9 mouse cellular contexts compared by ENCODE assay signal in the genomic region with DNA sequence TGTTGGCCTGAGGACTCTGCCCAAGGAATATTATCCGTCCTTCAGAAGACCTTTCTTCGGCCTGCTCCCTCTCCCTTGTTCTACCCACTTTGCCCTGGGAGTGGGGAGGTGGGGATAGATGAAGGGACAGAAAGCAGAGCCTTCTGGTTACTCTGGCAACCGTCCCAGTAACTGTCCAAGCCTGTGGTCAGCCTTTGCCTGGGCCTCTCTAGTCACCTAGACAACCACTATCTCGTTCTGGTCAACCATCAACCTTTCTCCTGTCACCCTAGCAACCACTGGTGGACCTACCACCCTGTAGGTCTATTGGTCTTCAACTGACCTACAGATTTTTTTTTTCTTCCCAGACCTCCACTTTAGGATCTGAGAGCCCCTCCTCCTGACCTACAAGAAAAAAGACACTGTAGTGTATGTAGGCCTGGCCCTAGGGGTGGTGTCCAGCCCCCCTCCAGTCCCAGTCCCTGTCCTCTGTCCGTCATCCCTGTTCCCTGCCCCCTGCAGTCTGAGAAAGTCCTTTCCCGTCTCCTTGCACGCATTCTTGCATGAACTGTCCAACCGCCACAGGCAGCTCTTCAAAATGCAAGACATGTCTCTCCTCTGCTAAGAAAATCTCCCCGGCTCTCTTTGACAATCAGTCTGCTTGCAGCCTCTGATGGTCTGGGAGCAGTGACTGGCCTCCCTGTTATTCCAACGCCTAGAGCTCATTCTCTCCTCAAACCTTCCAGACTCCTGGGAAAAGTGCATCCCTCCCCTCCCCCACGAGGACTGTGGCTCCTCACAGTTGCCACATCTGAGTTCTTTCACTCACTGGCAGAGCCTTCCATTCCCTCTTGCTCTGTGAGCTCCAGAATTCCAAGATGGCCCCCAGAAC. TPM values are rescaled to one million over a fixed set of nuclear protein-coding genes. Genes with fewer than 3 reads are reported as not detected.
DNase-seq lines count a peak whose midpoint lies in the region; ATAC-seq and TF ChIP-seq lines count a peak whose summit lies in the region.
"Had no signal": no experiment of that assay in that cellular context is flagged by ENCODE, and none has a peak within 500 bp of the region (broad histone marks: within the 10 kb centered on the region; RNA-seq: fewer than 3 reads in every experiment).

No protein-coding gene starts in this region.

- H3K9me3 ChIP-seq in forebrain, embryonic 15.5 days: no peaks in the 10 kb centered on the region
- H3K9me3 ChIP-seq in midbrain, embryonic 16.5 days (replicated peaks; ENCODE audit: control insufficient read depth, low read length, poor library complexity, severe bottlenecking): no peaks in the 10 kb centered on the region

- H3K27me3 ChIP-seq in kidney, adult 2 months (replicated peaks; ENCODE audit: control insufficient read depth, insufficient read depth, low read length): no peaks in the 10 kb centered on the region
- H3K27me3 ChIP-seq in forebrain, embryonic 15.5 days: no peaks in the 10 kb centered on the region
- H3K27me3 ChIP-seq in midbrain, embryonic 16.5 days (ENCODE audit: control insufficient read depth, insufficient read depth, low read depth, low read length): no peaks in the 10 kb centered on the region
- H3K27me3 ChIP-seq: Patski had no signal

- H3K36me3 ChIP-seq in kidney, adult 2 months (ENCODE audit: control insufficient read depth, insufficient read depth, low read length): no peaks in the 10 kb centered on the region
- no peaks in the 10 kb centered on the region for H3K36me3 ChIP-seq in forebrain, embryonic 15.5 days
- H3K36me3 ChIP-seq in midbrain, embryonic 16.5 days (ENCODE audit: control insufficient read depth, insufficient read depth, low read length): no peaks in the 10 kb centered on the region

- WGBS in kidney, adult 2 months: 55% methylated on average over 11 of the region's 11 CpGs
- 30% methylated on average over 11 of the region's 11 CpGs for WGBS in forebrain, embryonic 15.5 days
- 15% methylated on average over 11 of the region's 11 CpGs for WGBS in midbrain, embryonic 16.5 days

- no peak for TF ChIP-seq CTCF in kidney, adult 2 months (conservative IDR thresholded peaks at IDR 0.05; ENCODE audit: insufficient read depth, insufficient read length, low read depth, low read length)

- no peak overlapping the region for H3K9ac ChIP-seq in forebrain, embryonic 15.5 days (replicated peaks)
- no peak overlapping the region for H3K9ac ChIP-seq in midbrain, embryonic 16.5 days (ENCODE audit: low read depth, low read length)

- DNase-seq in kidney, adult 2 months: peak; percentile 19
- DNase-seq in kidney, postnatal 25 days: no peak
- no peak for DNase-seq in thymus, postnatal 0 days (ENCODE audit: low spot score)
- no peak for DNase-seq in left cerebral cortex, adult 8-10 months (ENCODE audit: low spot score in 2 of 2)
- DNase-seq: kidney, adult 18-20 months had no signal

- H3K4me3 ChIP-seq in kidney, adult 2 months (ENCODE audit: insufficient read depth, low read depth, low read length): no peak overlapping the region
- no peak overlapping the region for H3K4me3 ChIP-seq in brown adipose tissue, adult 24 weeks (ENCODE audit: insufficient read depth, low read depth, low read length)
- H3K4me3 ChIP-seq in forebrain, embryonic 15.5 days: no peak overlapping the region
- H3K4me3 ChIP-seq in midbrain, embryonic 16.5 days (ENCODE audit: low read depth, low read length): no peak overlapping the region

- peaks cover 3% of the 10 kb centered on the region; the same call in 1 of the 2 replicates for H3K4me1 ChIP-seq in kidney, adult 2 months (ENCODE audit: control insufficient read depth, insufficient read depth, low read length)
- H3K4me1 ChIP-seq in brown adipose tissue, adult 24 weeks (ENCODE audit: control insufficient read depth, insufficient read depth, insufficient read length, low read length): no peaks in the 10 kb centered on the region
- peaks cover 18% of the 10 kb centered on the region for H3K4me1 ChIP-seq in forebrain, embryonic 15.5 days
- peaks cover 6% of the 10 kb centered on the region; the same call in 1 of the 2 replicates for H3K4me1 ChIP-seq in midbrain, embryonic 16.5 days (ENCODE audit: control insufficient read depth, insufficient read depth, low read length)

- H3K27ac ChIP-seq in kidney, adult 2 months (ENCODE audit: insufficient read depth, low read depth, low read length): no peak overlapping the region
- peak overlapping the region; percentile 21 for H3K27ac ChIP-seq in brown adipose tissue, adult 24 weeks (replicated peaks; ENCODE audit: low read depth, low read length)
- H3K27ac ChIP-seq in forebrain, embryonic 15.5 days (replicated peaks): peak overlapping the region; percentile 51
- H3K27ac ChIP-seq in midbrain, embryonic 16.5 days (ENCODE audit: low read length): peak overlapping the region; percentile 73

- no peak overlapping the region for H3K4me2 ChIP-seq in forebrain, embryonic 15.5 days (replicated peaks)
- no peak overlapping the region for H3K4me2 ChIP-seq in midbrain, embryonic 16.5 days (ENCODE audit: low read length)

- ATAC-seq in forebrain, embryonic 15.5 days (replicated peaks): 0 out of 2 replicates have a peak, but pooled peaks have one; percentile 26
- peak; percentile 83 for ATAC-seq in midbrain, embryonic 16.5 days
- ATAC-seq: Patski had no signal

- no peak for TF ChIP-seq POLR2A in kidney, adult 2 months (IDR thresholded peaks at IDR 0.05; ENCODE audit: low read depth, low read length)

RNA-seq across cellular contexts. Expression of a gene that starts 9.5 kb away (rescaled TPM):
- 1.3 TPM in 2 replicates for polyA plus RNA-seq in kidney, adult 2 months (2012; rRNA removed)
- not detected in 2 replicates for polyA plus RNA-seq in brown adipose tissue, adult 24 weeks (2012; ENCODE audit: insufficient read depth, insufficient read length, missing spikeins)
- 0.17 and 0.20 TPM in 2 replicates for polyA plus RNA-seq in forebrain, embryonic 15.5 days (2015; fragmentation: Nextera tagmentation; extraction: Ambion mirVana)
- polyA plus RNA-seq in midbrain, embryonic 16.5 days (2015; fragmentation: Nextera tagmentation; extraction: Ambion mirVana): 0.09 and 0.24 TPM in 2 replicates
- polyA plus RNA-seq in thymus, postnatal 0 days (2015; fragmentation: Nextera tagmentation; extraction: Ambion mirVana): 0.62 and 0.68 TPM in 2 replicates
- under 1 TPM in 3 of 4 experiments, not detected in 1; 0.21 to 0.39 (median 0.23) TPM for total RNA-seq in left cerebral cortex, adult 8-10 months (2022)

RNA-seq across cellular contexts. Expression of a gene that starts 13.2 kb away (rescaled TPM):
- polyA plus RNA-seq in kidney, adult 2 months (2012; rRNA removed): 12.0 and 16.9 TPM in 2 replicates
- polyA plus RNA-seq in brown adipose tissue, adult 24 weeks (2012; ENCODE audit: insufficient read depth, insufficient read length, missing spikeins): 4.3 and 7.4 TPM in 2 replicates
- polyA plus RNA-seq in forebrain, embryonic 15.5 days (2015; fragmentation: Nextera tagmentation; extraction: Ambion mirVana): 5.6 and 5.8 TPM in 2 replicates
- 6.9 TPM in 2 replicates for polyA plus RNA-seq in midbrain, embryonic 16.5 days (2015; fragmentation: Nextera tagmentation; extraction: Ambion mirVana)
- 10.6 and 12.6 TPM in 2 replicates for polyA plus RNA-seq in thymus, postnatal 0 days (2015; fragmentation: Nextera tagmentation; extraction: Ambion mirVana)
- total RNA-seq in left cerebral cortex, adult 8-10 months (2022): 10 to 100 TPM in 2 of 4 experiments, 1 to 10 TPM in 2; 8.6 to 12.2 (median 9.7) TPM
